Mouse (Mus musculus): Measurements from ENCODE around the gene Unc13d. TPM values are rescaled to one million over a fixed set of nuclear protein-coding genes. Genes with fewer than 3 reads are reported as not detected.

Unc13d gene
- polyA plus RNA-seq, 1 experiment: 7.1 TPM

GRCm38 (mm10) chr11:116091591-116091990, 13.8 kb upstream of the Unc13d start:
- TF ChIP-seq CTCF (IDR thresholded peaks at IDR 0.05; ENCODE audit: extremely low read depth, insufficient read length, insufficient replicate concordance, low read depth, low read length): no peak
- TF ChIP-seq POLR2A (IDR thresholded peaks at IDR 0.05; ENCODE audit: low read depth, low read length): no peak
- WGBS: 84% methylated on average over 6 of the region's 6 CpGs
- H3K36me3 ChIP-seq (ENCODE audit: control insufficient read depth, insufficient read depth, low read length): no peaks in the 10 kb centered on the region
- H3K4me3 ChIP-seq (ENCODE audit: low read depth, low read length): no peak overlapping the region
- peaks cover 12% of the 10 kb centered on the region; the same call in 1 of the 2 replicates for H3K4me1 ChIP-seq (ENCODE audit: control insufficient read depth, insufficient read depth, insufficient read length, low read length)
- no peak overlapping the region for H3K27ac ChIP-seq (ENCODE audit: insufficient read depth, low read depth, low read length)
- no peaks in the 10 kb centered on the region for H3K27me3 ChIP-seq (ENCODE audit: control insufficient read depth, insufficient read depth, low read length)

GRCm38 (mm10) chr11:116089545-116089944, 11.8 kb upstream of the Unc13d start:
- Histone ChIP-seq H3K36me3 (ENCODE audit: control insufficient read depth, insufficient read depth, low read length) (no peaks in the 10 kb centered on the region), H3K4me1 (ENCODE audit: control insufficient read depth, insufficient read depth, insufficient read length, low read length) (peaks cover 17% of the 10 kb centered on the region), H3K27ac (ENCODE audit: insufficient read depth, low read depth, low read length) (no peak overlapping the region), H3K27me3 (ENCODE audit: control insufficient read depth, insufficient read depth, low read length) (no peaks in the 10 kb centered on the region), H3K4me3 (ENCODE audit: low read depth, low read length) (no peak overlapping the region)
- WGBS: 89% methylated on average over 6 of the region's 6 CpGs
- no peak for TF ChIP-seq POLR2A (IDR thresholded peaks at IDR 0.05; ENCODE audit: low read depth, low read length)
- TF ChIP-seq CTCF (IDR thresholded peaks at IDR 0.05; ENCODE audit: extremely low read depth, insufficient read length, insufficient replicate concordance, low read depth, low read length): no peak

- Histone ChIP-seq H3K4me3 (ENCODE audit: low read depth, low read length) (no peak overlapping the region), H3K27me3 (ENCODE audit: control insufficient read depth, insufficient read depth, low read length) (no peaks in the 10 kb centered on the region), H3K27ac (ENCODE audit: insufficient read depth, low read depth, low read length) (peak overlapping the region; percentile 99), H3K36me3 (ENCODE audit: control insufficient read depth, insufficient read depth, low read length) (peaks cover 2% of the 10 kb centered on the region; the same call in 1 of the 2 replicates), H3K4me1 (ENCODE audit: control insufficient read depth, insufficient read depth, insufficient read length, low read length) (peaks cover 17% of the 10 kb centered on the region)
- TF ChIP-seq POLR2A (IDR thresholded peaks at IDR 0.05; ENCODE audit: low read depth, low read length): no peak
- TF ChIP-seq CTCF (IDR thresholded peaks at IDR 0.05; ENCODE audit: extremely low read depth, insufficient read length, insufficient replicate concordance, low read depth, low read length): no peak
- 32% methylated on average over 11 of the region's 11 CpGs for WGBS
These were observed 11.1 kb upstream of the Unc13d start for GRCm38 (mm10) chr11:116088741-116089394.

- peaks cover 8% of the 10 kb centered on the region for H3K36me3 ChIP-seq (ENCODE audit: control insufficient read depth, insufficient read depth, low read length)
- WGBS: 14% methylated on average over 8 of the region's 8 CpGs
- peaks cover 17% of the 10 kb centered on the region for H3K4me1 ChIP-seq (ENCODE audit: control insufficient read depth, insufficient read depth, insufficient read length, low read length)
- peak overlapping the region; percentile 99 for H3K27ac ChIP-seq (ENCODE audit: insufficient read depth, low read depth, low read length)
- H3K27me3 ChIP-seq (ENCODE audit: control insufficient read depth, insufficient read depth, low read length): no peaks in the 10 kb centered on the region
- no peak overlapping the region for H3K4me3 ChIP-seq (ENCODE audit: low read depth, low read length)
- TF ChIP-seq CTCF (IDR thresholded peaks at IDR 0.05; ENCODE audit: extremely low read depth, insufficient read length, insufficient replicate concordance, low read depth, low read length) (no peak), POLR2A (IDR thresholded peaks at IDR 0.05; ENCODE audit: low read depth, low read length) (no peak)
These were observed 10.4 kb upstream of the Unc13d start for GRCm38 (mm10) chr11:116088188-116088587.

GRCm38 (mm10) chr11:116087194-116088130, 9.7 kb upstream of the Unc13d start:
- Histone ChIP-seq H3K27me3 (ENCODE audit: control insufficient read depth, insufficient read depth, low read length) (no peaks in the 10 kb centered on the region), H3K27ac (ENCODE audit: insufficient read depth, low read depth, low read length) (peak overlapping the region; percentile 97), H3K4me1 (ENCODE audit: control insufficient read depth, insufficient read depth, insufficient read length, low read length) (peaks cover 17% of the 10 kb centered on the region), H3K4me3 (ENCODE audit: low read depth, low read length) (peak overlapping the region; percentile 61), H3K36me3 (ENCODE audit: control insufficient read depth, insufficient read depth, low read length) (peaks cover 13% of the 10 kb centered on the region)
- peak; percentile 10; the same call in 1 of the 2 replicates for TF ChIP-seq POLR2A (IDR thresholded peaks at IDR 0.05; ENCODE audit: low read depth, low read length)
- TF ChIP-seq CTCF (IDR thresholded peaks at IDR 0.05; ENCODE audit: extremely low read depth, insufficient read length, insufficient replicate concordance, low read depth, low read length): peak; percentile 81
- WGBS: 1% methylated on average over 31 of the region's 31 CpGs

GRCm38 (mm10) chr11:116086258-116087193, 8.8 kb upstream of the Unc13d start, which contains the start of gene Wbp2:
Gene Wbp2 (minus strand): TSS chr11:116086995.
- no peaks in the 10 kb centered on the region for H3K27me3 ChIP-seq (ENCODE audit: control insufficient read depth, insufficient read depth, low read length)
- peak within 1 kb of the TSS; percentile 81 for H3K4me3 ChIP-seq (ENCODE audit: low read depth, low read length)
- H3K4me1 ChIP-seq (ENCODE audit: control insufficient read depth, insufficient read depth, insufficient read length, low read length): peaks cover 17% of the 10 kb centered on the region
- H3K27ac ChIP-seq (ENCODE audit: insufficient read depth, low read depth, low read length): peak within 1 kb of the TSS; percentile 97
- no peak for TF ChIP-seq CTCF (IDR thresholded peaks at IDR 0.05; ENCODE audit: extremely low read depth, insufficient read length, insufficient replicate concordance, low read depth, low read length)
- peak; percentile 70 for TF ChIP-seq POLR2A (IDR thresholded peaks at IDR 0.05; ENCODE audit: low read depth, low read length)
- WGBS: 3% methylated on average over 40 of the region's 43 CpGs
- H3K36me3 ChIP-seq (ENCODE audit: control insufficient read depth, insufficient read depth, low read length): peaks cover 22% of the 10 kb centered on the region
